Mouse (Mus musculus) liver, embryonic 13.5 days (tissue): Measurements from ENCODE around the gene Cyb5d1. TPM values are rescaled to one million over a fixed set of nuclear protein-coding genes. Genes with fewer than 3 reads are reported as not detected.
"Not testable (repeated sequence)": the region's sequence is repeated elsewhere in the genome, so short reads cannot be mapped to it uniquely, and the experiment has no call there.

Experiments used
- ATAC-seq: fragments of 200-750 bp; cut with Nextera tagmentation; 2 replicates; pipeline ENCODE4 v1.8.0; 2017; ENCODE audit warnings: low read depth, mild to moderate bottlenecking, moderate number of reproducible peaks, moderate library complexity
- DNase-seq: peaks from one replicate; pipeline ENCODE4 v3.0.0; 2022
- H3K27ac ChIP-seq: fragments of 300-500 bp; sonication (generic); 2 replicates; pipeline ENCODE4 v1.5.1; 2015; ENCODE audit warnings: moderate library complexity, mild to moderate bottlenecking, inconsistent platforms
- H3K27me3 ChIP-seq: fragments of 300-500 bp; sonication (generic); 2 replicates; pipeline ENCODE4 v1.6.1; 2015; ENCODE audit warnings: mild to moderate bottlenecking, inconsistent platforms
- H3K36me3 ChIP-seq: fragments of 300-500 bp; sonication (generic); 2 replicates; pipeline ENCODE4 v1.6.1; 2015; ENCODE audit warnings: mild to moderate bottlenecking, inconsistent platforms
- H3K4me1 ChIP-seq: fragments of 300-500 bp; sonication (generic); replicated peaks from 2 replicates; pipeline ENCODE4 v1.6.1; 2015; ENCODE audit warnings: inconsistent platforms
- H3K4me2 ChIP-seq: fragments of 300-500 bp; sonication (generic); 2 replicates; pipeline ENCODE4 v1.6.1; 2015; ENCODE audit warnings: inconsistent platforms, mild to moderate bottlenecking, moderate library complexity
- H3K4me3 ChIP-seq: fragments of 300-500 bp; sonication (generic); replicated peaks from 2 replicates; pipeline ENCODE4 v1.5.1; 2015; ENCODE audit warnings: mild to moderate bottlenecking, inconsistent platforms
- H3K9ac ChIP-seq: fragments of 300-500 bp; sonication (generic); 2 replicates; pipeline ENCODE4 v1.6.1; 2015; ENCODE audit warnings: mild to moderate bottlenecking, inconsistent platforms
- H3K9me3 ChIP-seq: fragments of 300-500 bp; sonication (generic); replicated peaks from 2 replicates; pipeline ENCODE4 v1.6.1; 2016; ENCODE audit warnings: inconsistent platforms
- WGBS: fragments of 180-500 bp; shearing (Covaris S2); methylation state at CpG from one replicate; pipeline ENCODE4 v1.1.7; 2015; ENCODE audit not compliant: insufficient replicate concordance; 5-methylcytosine and 5-hydroxymethylcytosine counted together
- polyA plus RNA-seq: library from polyadenylated mRNA; unstranded; fragments of >200 nt; fragmentation: Nextera tagmentation; extraction: Ambion mirVana; gene quantifications from 2 replicates; pipeline ENCODE4 v1.2.1, GENCODE M21; 2015

Cyb5d1 gene
- polyA plus RNA-seq, 1 experiment from 2014 or later, result 10.3 TPM

- no peaks in the 10 kb centered on the region for H3K9me3 ChIP-seq
- H3K9ac ChIP-seq, result no peak overlapping the region
- peaks cover 42% of the 10 kb centered on the region for H3K4me1 ChIP-seq
- H3K27me3 ChIP-seq, result no peaks in the 10 kb centered on the region; the same call in 1 of the 2 replicates
- no peak overlapping the region for H3K4me3 ChIP-seq
- no peak for ATAC-seq
- no peak overlapping the region for H3K4me2 ChIP-seq
- no peak overlapping the region for H3K27ac ChIP-seq
- peaks cover 51% of the 10 kb centered on the region for H3K36me3 ChIP-seq
- DNase-seq, result no peak
- WGBS, result 85% methylated on average over 25 of the region's 25 CpGs
Measured at GRCm38 (mm10) chr11:69400083-69400850, 4.8 kb upstream of the Cyb5d1 start.

GRCm38 (mm10) chr11:69399201-69400082 is 4.0 kb upstream of the Cyb5d1 start:
- H3K9ac ChIP-seq, result no peak overlapping the region
- H3K4me1 ChIP-seq, result peaks cover 44% of the 10 kb centered on the region
- ATAC-seq, result no peak
- no peak overlapping the region for H3K27ac ChIP-seq
- 66% methylated on average over 66 of the region's 66 CpGs for WGBS
- H3K27me3 ChIP-seq, result no peaks in the 10 kb centered on the region; the same call in 1 of the 2 replicates
- peak overlapping the region; percentile 29 for H3K4me2 ChIP-seq
- no peak overlapping the region for H3K4me3 ChIP-seq
- H3K9me3 ChIP-seq, result no peaks in the 10 kb centered on the region
- H3K36me3 ChIP-seq, result peaks cover 42% of the 10 kb centered on the region
- no peak for DNase-seq

GRCm38 (mm10) chr11:69398486-69399200 is 3.2 kb upstream of the Cyb5d1 start:
- WGBS, result 51% methylated on average over 21 of the region's 21 CpGs
- ATAC-seq (no peak), DNase-seq (no peak)
- H3K9me3 ChIP-seq, result no peaks in the 10 kb centered on the region
- peak overlapping the region; percentile 87; the same call in 1 of the 2 replicates for H3K9ac ChIP-seq
- H3K4me2 ChIP-seq, result peak overlapping the region; percentile 91
- H3K36me3 ChIP-seq, result peaks cover 34% of the 10 kb centered on the region
- no peak overlapping the region for H3K4me3 ChIP-seq
- H3K4me1 ChIP-seq, result peaks cover 48% of the 10 kb centered on the region
- H3K27me3 ChIP-seq, result no peaks in the 10 kb centered on the region; the same call in 1 of the 2 replicates
- H3K27ac ChIP-seq, result no peak overlapping the region

- no peaks in the 10 kb centered on the region for H3K9me3 ChIP-seq
- H3K4me2 ChIP-seq, result peak within 1 kb of the TSS; percentile 91
- H3K4me1 ChIP-seq, result peaks cover 48% of the 10 kb centered on the region
- H3K27me3 ChIP-seq, result no peaks in the 10 kb centered on the region; the same call in 1 of the 2 replicates
- 16% methylated on average over 16 of the region's 16 CpGs for WGBS
- peak within 1 kb of the TSS; percentile 87 for H3K9ac ChIP-seq
- peak within 1 kb of the TSS; percentile 74 for H3K4me3 ChIP-seq
- ATAC-seq (no peak), DNase-seq (no peak)
- H3K27ac ChIP-seq, result peak within 1 kb of the TSS; percentile 94
- peaks cover 29% of the 10 kb centered on the region for H3K36me3 ChIP-seq
Measured at GRCm38 (mm10) chr11:69398059-69398458, 2.6 kb upstream of the Cyb5d1 start, which contains the start of gene Tmem88. Gene Tmem88 (minus strand): TSS chr11:69398234.

GRCm38 (mm10) chr11:69397581-69398057 is 2.2 kb upstream of the Cyb5d1 start:
- Histone ChIP-seq H3K4me2 (peak overlapping the region; percentile 91), H3K4me3 (peak overlapping the region; percentile 74), H3K4me1 (peaks cover 48% of the 10 kb centered on the region), H3K27ac (peak overlapping the region; percentile 94), H3K9me3 (no peaks in the 10 kb centered on the region), H3K9ac (peak overlapping the region; percentile 87), H3K36me3 (peaks cover 29% of the 10 kb centered on the region), H3K27me3 (no peaks in the 10 kb centered on the region; the same call in 1 of the 2 replicates)
- ATAC-seq (no peak), DNase-seq (no peak)
- 24% methylated on average over 24 of the region's 24 CpGs for WGBS

- peak overlapping the region; percentile 94 for H3K27ac ChIP-seq
- no peaks in the 10 kb centered on the region for H3K9me3 ChIP-seq
- H3K9ac ChIP-seq, result peak overlapping the region; percentile 87
- peaks cover 23% of the 10 kb centered on the region for H3K36me3 ChIP-seq
- ATAC-seq (no peak), DNase-seq (no peak)
- no peaks in the 10 kb centered on the region; the same call in 1 of the 2 replicates for H3K27me3 ChIP-seq
- peak overlapping the region; percentile 74 for H3K4me3 ChIP-seq
- WGBS, result 6% methylated on average over 11 of the region's 11 CpGs
- H3K4me1 ChIP-seq, result peaks cover 48% of the 10 kb centered on the region
- H3K4me2 ChIP-seq, result peak overlapping the region; percentile 91
Measured at GRCm38 (mm10) chr11:69396772-69397171, 1.3 kb upstream of the Cyb5d1 start.

GRCm38 (mm10) chr11:69395634-69396373 is 373 bp upstream of the Cyb5d1 start:
- peak; percentile 95 for DNase-seq
- under 1% methylated on average over 48 of the region's 48 CpGs for WGBS
- peak overlapping the region; percentile 87 for H3K9ac ChIP-seq
- no peaks in the 10 kb centered on the region for H3K9me3 ChIP-seq
- H3K36me3 ChIP-seq, result peaks cover 16% of the 10 kb centered on the region
- peak overlapping the region; percentile 91 for H3K4me2 ChIP-seq
- H3K4me1 ChIP-seq, result peaks cover 43% of the 10 kb centered on the region
- ATAC-seq, result peak; percentile 88
- H3K27me3 ChIP-seq, result no peaks in the 10 kb centered on the region; the same call in 1 of the 2 replicates
- peak overlapping the region; percentile 94 for H3K27ac ChIP-seq
- H3K4me3 ChIP-seq, result peak overlapping the region; percentile 74

- H3K27me3 ChIP-seq, DNase-seq, H3K9me3 ChIP-seq, ATAC-seq, H3K36me3 ChIP-seq: not testable (repeated sequence)
- peak overlapping the region; percentile 91 for H3K4me2 ChIP-seq
- H3K4me3 ChIP-seq, result peak overlapping the region; percentile 74
- peak overlapping the region; percentile 94 for H3K27ac ChIP-seq
- WGBS, result 1% methylated on average over 31 of the region's 31 CpGs
- H3K4me1 ChIP-seq, result peaks cover 44% of the 10 kb centered on the region
- peak overlapping the region; percentile 87 for H3K9ac ChIP-seq
Measured at GRCm38 (mm10) chr11:69394591-69395167, 752 bp downstream of the Cyb5d1 start.

GRCm38 (mm10) chr11:69390400-69391034 is 4.9 kb downstream of the Cyb5d1 start:
- Histone ChIP-seq H3K27me3 (no peaks in the 10 kb centered on the region), H3K27ac (no peak overlapping the region), H3K9me3 (no peaks in the 10 kb centered on the region), H3K9ac (no peak overlapping the region), H3K4me1 (peaks cover 15% of the 10 kb centered on the region), H3K4me2 (no peak overlapping the region), H3K4me3 (no peak overlapping the region), H3K36me3 (no peaks in the 10 kb centered on the region; the same call in 1 of the 2 replicates)
- 41% methylated on average over 10 of the region's 10 CpGs for WGBS
- ATAC-seq (no peak), DNase-seq (no peak)
